Mouse (Mus musculus): ENCODE results near the gene Hspa2. TPM values are rescaled to one million over a fixed set of nuclear protein-coding genes. Genes with fewer than 3 reads are reported as not detected.

Hspa2 gene
- polyA plus RNA-seq, 1 experiment from 2014 or later, result 1.4 TPM

GRCm38 (mm10) chr12:76415383-76416010, 11.5 kb downstream of the Hspa2 start:
- ATAC-seq (ENCODE audit: low read depth), result no peak
- no peaks in the 10 kb centered on the region; the same call in 1 of the 2 replicates for H3K4me1 ChIP-seq (ENCODE audit: control insufficient read depth, low read depth, low read length)
- peaks cover 19% of the 10 kb centered on the region for H3K27me3 ChIP-seq (ENCODE audit: control insufficient read depth, insufficient read depth, low read depth, low read length)
- H3K36me3 ChIP-seq (ENCODE audit: control insufficient read depth, insufficient read depth), result no peaks in the 10 kb centered on the region
- peaks cover 4% of the 10 kb centered on the region; the same call in 1 of the 2 replicates for H3K9me3 ChIP-seq (replicated peaks; ENCODE audit: control insufficient read depth, low read length)
- H3K4me2 ChIP-seq (ENCODE audit: low read depth, low read length), result no peak overlapping the region
- no peak overlapping the region for H3K9ac ChIP-seq (ENCODE audit: low read depth, low read length)
- H3K4me3 ChIP-seq (ENCODE audit: low read depth, low read length), result no peak overlapping the region
- no peak overlapping the region for H3K27ac ChIP-seq (ENCODE audit: low read length)
- 55% methylated on average over 11 of the region's 12 CpGs for WGBS (ENCODE audit: insufficient replicate concordance)

DNA sequence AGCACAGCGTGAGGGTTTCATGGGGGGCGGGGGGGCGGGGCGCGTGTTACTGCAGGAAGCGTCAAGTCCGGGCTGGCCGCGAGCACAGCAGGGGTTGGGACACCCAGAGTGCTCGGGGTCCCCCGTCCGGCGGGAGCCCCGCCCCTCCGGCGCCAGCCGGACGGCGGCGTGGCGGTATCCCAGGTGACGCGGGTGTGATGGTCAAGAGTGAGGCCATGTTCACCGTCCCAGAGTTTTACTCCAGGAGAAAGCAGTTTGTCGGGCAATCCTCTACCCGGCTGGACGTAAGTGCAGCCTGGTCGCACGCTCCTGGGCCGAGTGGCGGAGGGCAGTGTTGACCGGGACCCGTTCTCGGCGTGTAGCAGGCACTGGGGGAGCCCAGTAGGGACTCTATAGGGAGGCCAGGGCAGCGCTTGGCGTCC, 13.5 kb downstream of the Hspa2 start, which contains the start of gene Ppp1r36:
TSS of gene Ppp1r36 (plus strand) at position 106 of the 422 bp plus-strand sequence.
- Histone ChIP-seq H3K4me2 (ENCODE audit: low read depth, low read length) (peak within 1 kb of the TSS; percentile 59), H3K27me3 (ENCODE audit: control insufficient read depth, insufficient read depth, low read depth, low read length) (peaks cover 19% of the 10 kb centered on the region), H3K4me1 (ENCODE audit: control insufficient read depth, low read depth, low read length) (no peaks in the 10 kb centered on the region; the same call in 1 of the 2 replicates), H3K9me3 (replicated peaks; ENCODE audit: control insufficient read depth, low read length) (peaks cover 4% of the 10 kb centered on the region; the same call in 1 of the 2 replicates), H3K36me3 (ENCODE audit: control insufficient read depth, insufficient read depth) (no peaks in the 10 kb centered on the region), H3K27ac (ENCODE audit: low read length) (no peak within 1 kb of the TSS), H3K4me3 (ENCODE audit: low read depth, low read length) (peak within 1 kb of the TSS; percentile 37), H3K9ac (ENCODE audit: low read depth, low read length) (no peak within 1 kb of the TSS)
- ATAC-seq (ENCODE audit: low read depth), result peak; percentile 35; the same call in 1 of the 2 replicates
- WGBS (ENCODE audit: insufficient replicate concordance), result 4% methylated on average over 37 of the region's 37 CpGs

- Histone ChIP-seq H3K4me2 (ENCODE audit: low read depth, low read length) (no peak overlapping the region), H3K9ac (ENCODE audit: low read depth, low read length) (no peak overlapping the region), H3K9me3 (replicated peaks; ENCODE audit: control insufficient read depth, low read length) (peaks cover 4% of the 10 kb centered on the region; the same call in 1 of the 2 replicates), H3K36me3 (ENCODE audit: control insufficient read depth, insufficient read depth) (no peaks in the 10 kb centered on the region), H3K27ac (ENCODE audit: low read length) (no peak overlapping the region), H3K4me1 (ENCODE audit: control insufficient read depth, low read depth, low read length) (no peaks in the 10 kb centered on the region; the same call in 1 of the 2 replicates), H3K27me3 (ENCODE audit: control insufficient read depth, insufficient read depth, low read depth, low read length) (peaks cover 19% of the 10 kb centered on the region), H3K4me3 (ENCODE audit: low read depth, low read length) (no peak overlapping the region)
- ATAC-seq (ENCODE audit: low read depth), result no peak
- WGBS (ENCODE audit: insufficient replicate concordance), result 83% methylated on average over 5 of the region's 5 CpGs
Observed at GRCm38 (mm10) chr12:76418346-76418745, 14.4 kb downstream of the Hspa2 start.

DNA sequence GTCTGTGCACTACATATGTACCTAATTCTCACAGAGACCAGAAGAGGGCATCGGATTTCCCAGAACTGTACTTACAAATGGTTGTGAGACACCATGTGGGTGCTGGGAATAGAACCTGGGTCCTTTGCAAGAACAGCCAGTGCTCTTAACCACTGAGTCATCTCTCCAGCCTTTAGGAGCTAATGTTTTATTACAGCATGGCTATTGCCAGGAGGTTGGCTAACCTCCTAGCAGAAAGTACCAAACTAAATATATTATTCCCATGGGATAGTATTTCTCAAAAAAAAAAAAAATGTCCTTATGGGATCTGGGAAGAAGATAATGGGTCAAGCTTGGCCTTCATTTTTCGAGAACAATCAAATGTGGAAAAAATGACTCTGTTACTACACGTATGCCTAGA, 21.3 kb downstream of the Hspa2 start:
- Histone ChIP-seq H3K27me3 (ENCODE audit: control insufficient read depth, insufficient read depth, low read depth, low read length) (no peaks in the 10 kb centered on the region), H3K4me3 (ENCODE audit: low read depth, low read length) (no peak overlapping the region), H3K4me2 (ENCODE audit: low read depth, low read length) (no peak overlapping the region), H3K36me3 (ENCODE audit: control insufficient read depth, insufficient read depth) (no peaks in the 10 kb centered on the region), H3K9ac (ENCODE audit: low read depth, low read length) (no peak overlapping the region), H3K4me1 (ENCODE audit: control insufficient read depth, low read depth, low read length) (no peaks in the 10 kb centered on the region), H3K27ac (ENCODE audit: low read length) (no peak overlapping the region), H3K9me3 (replicated peaks; ENCODE audit: control insufficient read depth, low read length) (no peaks in the 10 kb centered on the region)
- ATAC-seq (ENCODE audit: low read depth), result no peak
- 58% methylated on average over 3 of the region's 3 CpGs for WGBS (ENCODE audit: insufficient replicate concordance)

DNA sequence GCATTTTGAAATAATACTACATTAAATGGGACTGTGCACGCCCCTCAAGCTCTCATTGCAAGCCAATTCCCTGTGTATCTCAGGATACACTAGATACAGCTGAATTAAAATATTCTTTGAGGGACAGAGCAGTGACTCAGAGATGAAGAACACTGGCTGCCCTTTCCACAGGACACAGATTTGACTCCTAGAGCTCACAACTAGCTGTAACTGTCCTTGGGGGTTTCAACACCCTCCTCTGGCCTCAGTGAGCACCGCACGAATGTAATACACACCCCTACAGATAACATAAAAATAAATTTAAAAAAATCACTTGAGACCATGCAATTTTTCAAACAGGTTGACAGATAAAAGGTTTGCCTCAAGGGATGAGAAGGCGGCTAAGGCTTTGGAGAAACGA, 23.6 kb downstream of the Hspa2 start:
- WGBS (ENCODE audit: insufficient replicate concordance), result 46% methylated on average over 5 of the region's 5 CpGs
- H3K27me3 ChIP-seq (ENCODE audit: control insufficient read depth, insufficient read depth, low read depth, low read length), result 0 out of 2 replicates have a peak, but pooled peaks cover 2% of the 10 kb centered on the region

DNA sequence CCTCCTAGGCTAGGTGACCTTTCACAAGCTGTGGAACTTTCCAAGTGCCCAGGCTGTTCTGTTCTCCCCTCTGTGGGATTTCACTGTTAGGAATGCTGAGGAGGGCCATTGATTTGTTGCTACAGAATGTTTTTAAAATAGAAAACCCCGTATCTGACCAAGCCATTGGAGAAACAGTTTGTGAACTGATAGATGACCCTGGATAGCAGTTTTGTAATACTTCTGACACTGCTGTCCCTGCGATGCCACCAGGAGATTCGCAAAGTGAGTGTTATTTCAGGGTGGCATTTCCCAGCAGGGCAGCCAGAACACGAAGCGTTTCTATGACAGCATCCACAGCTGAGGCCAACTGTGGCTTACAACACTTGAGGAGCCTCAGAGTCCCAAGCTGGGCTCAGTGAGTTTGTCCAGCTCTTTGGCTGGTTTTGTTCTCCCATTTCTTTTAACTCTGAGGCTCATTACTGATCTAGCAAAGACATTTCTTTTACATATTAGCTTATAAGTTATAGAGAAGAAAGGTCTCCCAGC, 27.0 kb downstream of the Hspa2 start:
- Histone ChIP-seq H3K4me3 (ENCODE audit: low read depth, low read length) (no peak overlapping the region), H3K27me3 (ENCODE audit: control insufficient read depth, insufficient read depth, low read depth, low read length) (peaks cover 24% of the 10 kb centered on the region), H3K36me3 (ENCODE audit: control insufficient read depth, insufficient read depth) (no peaks in the 10 kb centered on the region), H3K9ac (ENCODE audit: low read depth, low read length) (no peak overlapping the region), H3K4me1 (ENCODE audit: control insufficient read depth, low read depth, low read length) (no peaks in the 10 kb centered on the region), H3K9me3 (replicated peaks; ENCODE audit: control insufficient read depth, low read length) (no peaks in the 10 kb centered on the region), H3K4me2 (ENCODE audit: low read depth, low read length) (no peak overlapping the region), H3K27ac (ENCODE audit: low read length) (no peak overlapping the region)
- ATAC-seq (ENCODE audit: low read depth), result no peak
- 42% methylated on average over 5 of the region's 5 CpGs for WGBS (ENCODE audit: insufficient replicate concordance)

More for the DNA sequence above, 23.6 kb downstream of the Hspa2 start:
- Histone ChIP-seq H3K9me3 (replicated peaks; ENCODE audit: control insufficient read depth, low read length) (no peaks in the 10 kb centered on the region), H3K4me2 (ENCODE audit: low read depth, low read length) (no peak overlapping the region), H3K4me1 (ENCODE audit: control insufficient read depth, low read depth, low read length) (no peaks in the 10 kb centered on the region), H3K27ac (ENCODE audit: low read length) (no peak overlapping the region), H3K9ac (ENCODE audit: low read depth, low read length) (no peak overlapping the region), H3K36me3 (ENCODE audit: control insufficient read depth, insufficient read depth) (no peaks in the 10 kb centered on the region), H3K4me3 (ENCODE audit: low read depth, low read length) (no peak overlapping the region)
- no peak for ATAC-seq (ENCODE audit: low read depth)

DNA sequence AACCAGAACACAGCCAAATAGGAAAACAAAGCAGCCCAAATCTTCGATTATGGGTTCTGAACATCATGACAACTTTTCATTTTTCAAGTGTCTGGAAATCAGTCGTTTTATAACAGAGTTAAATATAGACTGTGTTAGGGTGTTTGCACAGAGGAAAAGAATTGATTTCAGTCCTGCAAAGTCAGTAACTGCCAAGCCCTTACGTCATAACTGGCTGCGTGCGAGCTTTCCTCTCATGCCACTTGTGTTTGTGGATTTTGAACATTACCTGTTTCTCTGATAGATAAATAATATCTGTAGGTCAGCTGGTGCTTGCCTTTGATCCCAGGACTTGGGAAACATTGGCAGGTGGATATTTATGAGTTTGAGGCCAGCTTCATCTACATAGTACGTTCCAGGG, 27.5 kb downstream of the Hspa2 start:
- H3K4me3 ChIP-seq (ENCODE audit: low read depth, low read length), result no peak overlapping the region
- no peaks in the 10 kb centered on the region for H3K9me3 ChIP-seq (replicated peaks; ENCODE audit: control insufficient read depth, low read length)
- no peak; the same call in 1 of the 2 replicates for ATAC-seq (ENCODE audit: low read depth)
- no peak overlapping the region for H3K27ac ChIP-seq (ENCODE audit: low read length)
- H3K4me1 ChIP-seq (ENCODE audit: control insufficient read depth, low read depth, low read length), result no peaks in the 10 kb centered on the region
- peaks cover 26% of the 10 kb centered on the region for H3K27me3 ChIP-seq (ENCODE audit: control insufficient read depth, insufficient read depth, low read depth, low read length)
- no peaks in the 10 kb centered on the region for H3K36me3 ChIP-seq (ENCODE audit: control insufficient read depth, insufficient read depth)
- WGBS (ENCODE audit: insufficient replicate concordance), result 52% methylated on average over 6 of the region's 6 CpGs
- H3K9ac ChIP-seq (ENCODE audit: low read depth, low read length), result no peak overlapping the region
- H3K4me2 ChIP-seq (ENCODE audit: low read depth, low read length), result no peak overlapping the region

DNA sequence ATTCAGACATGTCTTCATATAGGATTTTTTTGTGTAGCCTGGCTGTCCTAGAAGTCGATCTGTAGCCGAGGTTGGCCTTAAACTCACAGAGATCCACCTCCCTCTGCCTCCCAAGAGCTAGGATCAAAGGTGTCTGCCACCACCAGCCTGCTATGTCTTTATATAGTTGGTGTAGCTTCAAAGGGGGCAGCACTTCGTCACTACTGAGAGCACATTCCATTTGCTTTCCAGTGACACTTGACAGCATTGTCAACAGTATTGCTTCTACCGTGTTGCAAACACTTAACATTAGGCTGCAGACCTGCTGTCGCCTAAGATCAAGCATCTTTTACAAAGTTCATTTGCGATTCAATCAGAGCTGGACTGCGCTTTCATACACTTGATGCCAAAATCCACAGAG, 30.1 kb downstream of the Hspa2 start:
- Histone ChIP-seq H3K36me3 (ENCODE audit: control insufficient read depth, insufficient read depth) (no peaks in the 10 kb centered on the region), H3K9ac (ENCODE audit: low read depth, low read length) (no peak overlapping the region), H3K4me3 (ENCODE audit: low read depth, low read length) (no peak overlapping the region), H3K4me1 (ENCODE audit: control insufficient read depth, low read depth, low read length) (no peaks in the 10 kb centered on the region), H3K27me3 (ENCODE audit: control insufficient read depth, insufficient read depth, low read depth, low read length) (peaks cover 28% of the 10 kb centered on the region), H3K9me3 (replicated peaks; ENCODE audit: control insufficient read depth, low read length) (no peaks in the 10 kb centered on the region), H3K4me2 (ENCODE audit: low read depth, low read length) (no peak overlapping the region), H3K27ac (ENCODE audit: low read length) (no peak overlapping the region)
- WGBS (ENCODE audit: insufficient replicate concordance), result 32% methylated on average over 7 of the region's 7 CpGs
- ATAC-seq (ENCODE audit: low read depth), result no peak

- no peak for ATAC-seq (ENCODE audit: low read depth)
- WGBS (ENCODE audit: insufficient replicate concordance), result 4% methylated on average over 17 of the region's 17 CpGs
- Histone ChIP-seq H3K9me3 (replicated peaks; ENCODE audit: control insufficient read depth, low read length) (no peaks in the 10 kb centered on the region), H3K27me3 (ENCODE audit: control insufficient read depth, insufficient read depth, low read depth, low read length) (peaks cover 28% of the 10 kb centered on the region), H3K27ac (ENCODE audit: low read length) (no peak overlapping the region), H3K36me3 (ENCODE audit: control insufficient read depth, insufficient read depth) (no peaks in the 10 kb centered on the region), H3K4me1 (ENCODE audit: control insufficient read depth, low read depth, low read length) (no peaks in the 10 kb centered on the region), H3K9ac (ENCODE audit: low read depth, low read length) (no peak overlapping the region), H3K4me3 (ENCODE audit: low read depth, low read length) (peak overlapping the region; percentile 20; the same call in 1 of the 2 replicates), H3K4me2 (ENCODE audit: low read depth, low read length) (peak overlapping the region; percentile 33; the same call in 1 of the 2 replicates)
Observed at GRCm38 (mm10) chr12:76435084-76435483, 31.1 kb downstream of the Hspa2 start.
